Mouse (Mus musculus): ENCODE results near the gene Ctnna3. TPM values are rescaled to one million over a fixed set of nuclear protein-coding genes. Genes with fewer than 3 reads are reported as not detected.
A peak's percentile ranks its signal among the peaks of the same experiment; 100 is the strongest.

The Ctnna3 gene
- polyA plus RNA-seq, 1 experiment from 2014 or later: 1.1 TPM

DNA sequence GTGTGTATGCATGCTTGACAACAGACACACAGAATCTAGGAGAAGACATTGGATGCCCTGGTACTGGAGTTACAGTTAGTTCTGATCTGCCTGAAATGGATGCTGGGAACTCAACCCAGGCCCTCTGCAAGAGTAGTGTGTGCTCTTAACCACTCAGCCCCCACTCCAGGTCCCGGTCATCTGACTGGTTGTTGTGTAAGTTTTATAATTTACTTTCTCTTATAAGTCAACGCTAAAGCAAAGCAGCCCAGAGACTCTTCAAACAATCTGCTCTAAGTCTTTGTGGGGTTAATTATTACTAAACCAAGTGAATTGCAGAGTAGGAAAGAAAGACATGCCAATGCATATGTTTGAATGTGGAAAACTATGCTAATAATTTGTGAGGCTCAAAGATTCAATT lies 549.5 kb downstream of the Ctnna3 start:
- H3K9me3 ChIP-seq: no peaks in the 10 kb centered on the region
- ATAC-seq (replicated peaks): no peak
- H3K36me3 ChIP-seq: no peaks in the 10 kb centered on the region
- no peak overlapping the region for H3K27ac ChIP-seq (replicated peaks)
- H3K4me2 ChIP-seq (replicated peaks): no peak overlapping the region
- no peaks in the 10 kb centered on the region for H3K27me3 ChIP-seq
- H3K4me3 ChIP-seq: no peak overlapping the region
- WGBS: 88% methylated on average over 2 of the region's 2 CpGs
- H3K9ac ChIP-seq (replicated peaks): no peak overlapping the region
- H3K4me1 ChIP-seq: peaks cover 15% of the 10 kb centered on the region

DNA sequence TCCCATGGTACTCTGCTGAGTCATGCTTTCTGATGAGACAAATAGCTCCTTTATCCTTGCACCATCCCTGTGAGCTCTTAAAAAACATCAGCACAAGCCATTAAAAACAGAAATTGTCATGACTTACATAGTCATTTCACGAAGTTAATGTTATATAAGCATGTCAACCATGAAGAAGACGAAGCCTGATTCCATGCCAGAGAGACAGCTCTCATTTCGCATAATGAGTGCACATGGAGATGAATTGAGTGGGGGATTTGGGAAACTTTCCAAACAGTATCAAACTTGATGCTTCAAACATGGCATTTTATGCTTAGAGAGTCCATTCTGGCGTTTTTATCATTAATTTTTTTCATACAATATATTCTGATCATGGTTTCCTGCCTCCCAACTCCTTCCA lies 555.7 kb downstream of the Ctnna3 start:
- WGBS: 46% methylated on average over 4 of the region's 4 CpGs
- no peaks in the 10 kb centered on the region for H3K9me3 ChIP-seq
- no peaks in the 10 kb centered on the region for H3K27me3 ChIP-seq
- no peak overlapping the region for H3K27ac ChIP-seq (replicated peaks)
- H3K4me3 ChIP-seq: no peak overlapping the region
- H3K36me3 ChIP-seq: no peaks in the 10 kb centered on the region
- ATAC-seq (replicated peaks): no peak
- H3K4me2 ChIP-seq (replicated peaks): no peak overlapping the region
- H3K4me1 ChIP-seq: no peaks in the 10 kb centered on the region
- no peak overlapping the region for H3K9ac ChIP-seq (replicated peaks)

DNA sequence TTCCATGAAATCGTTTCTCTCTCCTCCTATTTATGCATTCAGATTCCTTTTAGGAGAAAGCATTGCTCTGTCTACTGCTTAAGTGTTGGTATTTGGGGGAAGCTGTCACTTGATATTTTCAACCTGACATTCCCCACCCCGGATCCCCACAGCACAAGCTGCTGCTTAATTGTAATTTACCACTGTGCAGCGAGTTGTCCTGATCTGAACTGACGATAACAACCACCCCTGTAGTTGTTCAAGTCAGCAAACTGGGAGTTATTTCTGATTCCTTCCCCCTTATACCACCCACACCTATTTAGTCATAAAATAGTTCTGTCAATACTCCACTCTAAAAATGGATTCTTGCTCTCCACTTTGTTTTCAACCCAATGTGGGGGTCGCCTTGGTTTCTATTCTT lies 564.4 kb downstream of the Ctnna3 start:
- WGBS: 89% methylated on average over 5 of the region's 5 CpGs
- no peaks in the 10 kb centered on the region for H3K27me3 ChIP-seq
- H3K36me3 ChIP-seq: no peaks in the 10 kb centered on the region
- no peaks in the 10 kb centered on the region for H3K9me3 ChIP-seq
- ATAC-seq (replicated peaks): no peak
- no peaks in the 10 kb centered on the region for H3K4me1 ChIP-seq
- no peak overlapping the region for H3K4me2 ChIP-seq (replicated peaks)
- H3K4me3 ChIP-seq: no peak overlapping the region
- no peak overlapping the region for H3K9ac ChIP-seq (replicated peaks)
- no peak overlapping the region for H3K27ac ChIP-seq (replicated peaks)

DNA sequence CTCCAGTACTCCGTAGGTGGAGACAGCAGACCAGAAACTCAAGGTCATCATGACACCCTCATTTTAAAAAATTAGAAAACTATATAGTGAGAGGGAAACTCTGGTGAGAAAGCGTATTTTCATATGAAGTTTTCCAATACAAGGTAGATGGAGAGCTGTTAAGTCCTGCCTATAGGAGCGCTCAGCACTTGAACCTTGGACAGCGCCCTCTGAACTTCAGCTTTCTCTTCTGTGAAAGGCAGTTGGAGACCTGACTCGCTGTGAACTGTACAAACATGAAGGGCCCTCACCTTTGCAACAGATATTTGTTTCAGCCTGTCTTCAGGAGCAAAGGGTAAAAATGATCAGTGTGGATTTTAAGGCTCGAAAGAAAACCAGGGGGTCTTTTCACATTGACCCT lies 571.6 kb downstream of the Ctnna3 start:
- H3K4me1 ChIP-seq: no peaks in the 10 kb centered on the region; the same call in 1 of the 2 replicates
- no peak overlapping the region for H3K4me3 ChIP-seq
- H3K27me3 ChIP-seq: no peaks in the 10 kb centered on the region
- no peak overlapping the region for H3K4me2 ChIP-seq (replicated peaks)
- H3K9me3 ChIP-seq: no peaks in the 10 kb centered on the region
- WGBS: 81% methylated on average over 6 of the region's 6 CpGs
- no peaks in the 10 kb centered on the region for H3K36me3 ChIP-seq
- no peak for ATAC-seq (replicated peaks)
- no peak overlapping the region for H3K9ac ChIP-seq (replicated peaks)
- H3K27ac ChIP-seq (replicated peaks): no peak overlapping the region

DNA sequence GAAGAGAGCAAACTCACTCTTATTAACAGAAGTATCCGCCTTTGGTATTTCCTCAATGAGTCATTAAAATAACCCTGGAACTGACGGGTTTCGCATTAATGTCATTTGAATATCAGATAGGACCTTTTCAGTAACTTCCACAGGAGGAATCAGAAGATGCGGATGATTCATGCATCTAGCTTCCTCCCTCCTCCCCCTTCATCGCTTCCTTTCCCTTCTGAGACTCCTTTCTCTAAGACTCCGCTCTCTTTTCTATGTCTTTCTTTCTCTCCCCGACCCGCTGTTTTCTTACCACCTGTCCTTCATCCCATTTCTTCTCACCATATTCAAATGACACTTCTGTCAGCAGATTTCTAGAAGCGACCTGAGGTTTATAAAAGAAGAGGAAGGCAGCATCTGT lies 572.1 kb downstream of the Ctnna3 start:
- H3K4me1 ChIP-seq: no peaks in the 10 kb centered on the region; the same call in 1 of the 2 replicates
- WGBS: 79% methylated on average over 9 of the region's 9 CpGs
- no peaks in the 10 kb centered on the region for H3K27me3 ChIP-seq
- no peak overlapping the region for H3K4me2 ChIP-seq (replicated peaks)
- H3K36me3 ChIP-seq: no peaks in the 10 kb centered on the region
- no peak for ATAC-seq (replicated peaks)
- H3K9ac ChIP-seq (replicated peaks): no peak overlapping the region
- H3K9me3 ChIP-seq: no peaks in the 10 kb centered on the region
- H3K4me3 ChIP-seq: no peak overlapping the region
- no peak overlapping the region for H3K27ac ChIP-seq (replicated peaks)

DNA sequence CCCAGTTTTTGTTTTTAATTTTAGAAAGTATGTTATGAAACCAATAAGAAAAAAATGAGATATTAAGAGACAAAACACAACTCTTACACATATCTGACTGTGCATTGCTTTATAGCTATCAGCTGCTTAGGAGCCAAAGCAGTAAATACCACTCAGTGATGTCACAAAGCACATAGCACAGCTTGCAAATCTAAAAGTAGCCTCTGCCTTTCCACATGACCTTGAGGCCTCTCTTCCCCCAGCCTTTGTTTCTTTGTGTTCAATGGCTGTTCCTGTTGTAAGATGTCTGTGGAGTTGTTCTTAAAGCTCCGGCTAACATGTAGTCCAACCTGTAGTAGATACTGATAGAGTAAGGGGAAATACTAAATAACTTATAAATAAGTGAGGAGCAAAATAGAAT lies 590.4 kb downstream of the Ctnna3 start:
- Histone ChIP-seq H3K4me3 (no peak overlapping the region), H3K9me3 (no peaks in the 10 kb centered on the region), H3K4me2 (replicated peaks) (no peak overlapping the region), H3K9ac (replicated peaks) (no peak overlapping the region), H3K27ac (replicated peaks) (no peak overlapping the region), H3K27me3 (no peaks in the 10 kb centered on the region), H3K4me1 (peaks cover 4% of the 10 kb centered on the region; the same call in 1 of the 2 replicates), H3K36me3 (no peaks in the 10 kb centered on the region)
- ATAC-seq (replicated peaks): no peak
- 91% methylated on average over 1 of the region's 1 CpGs for WGBS

DNA sequence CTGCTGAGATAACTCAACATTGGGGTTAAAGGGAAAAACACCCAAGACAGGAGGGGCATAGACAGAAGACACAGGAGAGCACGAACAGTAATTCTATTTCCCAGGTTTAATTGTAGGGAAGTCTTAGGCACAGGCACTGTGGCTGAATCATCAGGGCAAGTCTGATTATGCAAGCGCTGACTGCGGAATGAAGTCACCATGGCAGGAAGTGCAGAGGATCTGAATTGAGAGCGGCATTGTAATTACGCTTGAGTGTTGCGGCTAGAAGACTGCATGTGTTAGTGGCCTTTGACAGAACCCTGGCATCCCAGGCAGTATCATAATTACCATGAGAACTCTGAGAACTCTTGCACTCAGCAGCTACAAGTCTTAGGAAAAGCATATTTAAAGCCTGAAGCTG lies 593.4 kb downstream of the Ctnna3 start:
- H3K9ac ChIP-seq (replicated peaks): no peak overlapping the region
- no peaks in the 10 kb centered on the region for H3K9me3 ChIP-seq
- H3K4me1 ChIP-seq: peaks cover 4% of the 10 kb centered on the region; the same call in 1 of the 2 replicates
- H3K27ac ChIP-seq (replicated peaks): no peak overlapping the region
- 65% methylated on average over 6 of the region's 6 CpGs for WGBS
- no peak overlapping the region for H3K4me3 ChIP-seq
- H3K4me2 ChIP-seq (replicated peaks): no peak overlapping the region
- no peaks in the 10 kb centered on the region for H3K36me3 ChIP-seq
- ATAC-seq (replicated peaks): no peak
- no peaks in the 10 kb centered on the region for H3K27me3 ChIP-seq

DNA sequence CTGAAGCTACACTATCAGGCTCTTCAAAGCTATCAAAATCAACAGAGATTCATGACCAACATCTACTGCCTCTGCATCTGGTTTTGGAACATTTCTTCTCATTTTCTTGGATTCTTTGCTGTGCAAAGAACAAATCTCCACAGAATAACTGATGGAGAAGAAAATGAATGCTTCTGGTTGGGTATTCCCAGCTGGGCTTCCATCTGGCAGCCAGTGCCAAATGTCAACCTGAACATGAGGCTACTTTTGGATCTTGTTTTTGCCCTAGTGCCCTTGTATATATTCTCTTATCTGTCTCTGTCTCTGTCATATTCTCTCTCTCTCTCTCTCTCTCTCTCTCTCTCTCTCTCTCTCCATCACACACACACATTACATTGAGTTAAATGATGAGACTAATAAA lies 601.0 kb downstream of the Ctnna3 start:
- no peak for ATAC-seq (replicated peaks)

DNA sequence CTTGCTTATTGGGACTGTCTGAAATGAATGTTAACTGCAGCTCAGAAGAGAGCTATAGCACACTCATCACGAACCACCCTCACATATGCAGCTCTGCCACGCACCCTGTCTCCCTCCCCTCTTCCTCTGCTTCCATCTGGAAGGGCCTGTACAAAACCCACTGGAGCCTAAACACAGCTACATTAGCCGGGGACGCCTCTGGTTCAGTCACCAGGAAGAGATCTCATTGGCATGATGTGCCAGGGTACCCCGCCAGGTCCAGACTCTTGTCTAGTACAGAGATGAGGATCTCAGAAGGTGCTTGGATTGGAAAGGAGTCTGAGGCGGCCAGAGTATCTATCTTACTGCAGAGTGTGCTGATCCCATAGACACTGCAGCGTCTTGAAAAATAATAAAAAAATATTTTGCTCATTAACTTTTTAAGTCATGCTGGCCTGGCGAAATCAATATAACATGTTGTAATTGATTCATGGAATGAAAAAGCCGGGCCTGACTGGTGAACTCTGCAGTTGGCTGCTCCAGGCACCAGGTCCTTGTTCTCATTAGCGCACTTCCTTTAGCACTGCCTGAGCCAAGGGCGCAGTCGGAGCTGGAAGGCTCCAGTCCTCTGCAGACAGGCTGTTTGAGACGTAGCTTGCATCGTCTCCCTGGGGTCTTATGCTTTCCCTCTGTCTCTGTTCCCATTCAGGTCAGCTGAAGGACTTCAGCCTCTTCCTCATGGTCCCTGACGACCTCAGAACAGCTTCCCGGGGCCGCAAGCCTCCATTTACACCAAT lies 610.0 kb downstream of the Ctnna3 start:
- WGBS: 66% methylated on average over 17 of the region's 17 CpGs
- peaks cover 12% of the 10 kb centered on the region; the same call in 1 of the 2 replicates for H3K4me1 ChIP-seq
- ATAC-seq (replicated peaks): peak; percentile 58
- H3K9me3 ChIP-seq: no peaks in the 10 kb centered on the region
- no peaks in the 10 kb centered on the region for H3K27me3 ChIP-seq
- no peak overlapping the region for H3K4me3 ChIP-seq
- H3K36me3 ChIP-seq: no peaks in the 10 kb centered on the region
- H3K4me2 ChIP-seq (replicated peaks): no peak overlapping the region
- peak overlapping the region; percentile 50; the same call in 1 of the 2 replicates for H3K27ac ChIP-seq (replicated peaks)
- H3K9ac ChIP-seq (replicated peaks): no peak overlapping the region

More for the DNA sequence above, 601.0 kb downstream of the Ctnna3 start:
- Histone ChIP-seq H3K4me1 (no peaks in the 10 kb centered on the region), H3K27ac (replicated peaks) (no peak overlapping the region), H3K9ac (replicated peaks) (no peak overlapping the region), H3K36me3 (no peaks in the 10 kb centered on the region), H3K4me2 (replicated peaks) (no peak overlapping the region), H3K4me3 (no peak overlapping the region), H3K9me3 (no peaks in the 10 kb centered on the region), H3K27me3 (no peaks in the 10 kb centered on the region)

DNA sequence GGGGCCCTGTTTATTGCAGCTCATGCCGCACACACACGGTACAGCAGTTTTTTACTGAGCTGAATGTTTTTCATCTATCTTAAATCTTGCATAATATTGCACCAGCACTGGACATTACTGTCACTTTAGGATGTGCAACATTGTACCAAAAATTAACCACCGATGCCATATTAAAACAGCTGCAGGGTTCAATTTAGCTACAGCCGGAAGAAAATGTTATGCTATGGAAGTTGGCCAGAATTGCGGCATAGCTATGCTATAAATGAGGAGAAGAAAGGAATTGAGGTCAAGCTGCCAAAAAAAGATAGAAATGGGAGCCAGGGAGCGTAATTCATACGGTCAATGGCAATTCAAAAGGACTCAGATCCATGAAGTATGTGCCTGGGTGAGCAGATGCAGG lies 611.3 kb downstream of the Ctnna3 start:
- Histone ChIP-seq H3K4me2 (replicated peaks) (no peak overlapping the region), H3K27ac (replicated peaks) (no peak overlapping the region), H3K9me3 (no peaks in the 10 kb centered on the region), H3K4me1 (peaks cover 12% of the 10 kb centered on the region; the same call in 1 of the 2 replicates), H3K4me3 (no peak overlapping the region), H3K27me3 (no peaks in the 10 kb centered on the region), H3K36me3 (no peaks in the 10 kb centered on the region), H3K9ac (replicated peaks) (no peak overlapping the region)
- 74% methylated on average over 7 of the region's 7 CpGs for WGBS
- ATAC-seq (replicated peaks): no peak

DNA sequence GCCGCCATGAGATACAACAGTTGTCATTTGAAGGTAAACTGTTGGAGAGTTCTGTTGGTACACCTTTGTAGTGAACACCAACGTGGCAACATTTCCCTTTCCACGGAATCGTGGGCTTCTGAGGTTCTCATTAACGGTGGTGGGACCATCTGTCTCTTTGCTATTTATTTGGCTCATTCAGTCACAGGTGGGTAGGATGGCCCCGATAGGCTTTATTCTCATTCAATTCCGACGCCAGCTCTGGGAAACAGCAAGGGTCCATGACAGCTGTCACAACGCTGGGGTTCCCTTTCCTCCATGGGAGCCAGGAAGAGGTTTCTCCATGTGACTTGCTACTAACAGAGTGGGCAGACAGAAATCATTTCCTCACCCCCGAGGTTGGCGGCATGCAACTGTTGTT lies 612.0 kb downstream of the Ctnna3 start:
- H3K27me3 ChIP-seq: no peaks in the 10 kb centered on the region
- H3K9ac ChIP-seq (replicated peaks): no peak overlapping the region
- no peak overlapping the region for H3K27ac ChIP-seq (replicated peaks)
- H3K9me3 ChIP-seq: no peaks in the 10 kb centered on the region
- no peak overlapping the region for H3K4me2 ChIP-seq (replicated peaks)
- WGBS: 73% methylated on average over 11 of the region's 11 CpGs
- H3K4me1 ChIP-seq: peaks cover 12% of the 10 kb centered on the region; the same call in 1 of the 2 replicates
- H3K36me3 ChIP-seq: no peaks in the 10 kb centered on the region
- no peak for ATAC-seq (replicated peaks)
- H3K4me3 ChIP-seq: no peak overlapping the region

DNA sequence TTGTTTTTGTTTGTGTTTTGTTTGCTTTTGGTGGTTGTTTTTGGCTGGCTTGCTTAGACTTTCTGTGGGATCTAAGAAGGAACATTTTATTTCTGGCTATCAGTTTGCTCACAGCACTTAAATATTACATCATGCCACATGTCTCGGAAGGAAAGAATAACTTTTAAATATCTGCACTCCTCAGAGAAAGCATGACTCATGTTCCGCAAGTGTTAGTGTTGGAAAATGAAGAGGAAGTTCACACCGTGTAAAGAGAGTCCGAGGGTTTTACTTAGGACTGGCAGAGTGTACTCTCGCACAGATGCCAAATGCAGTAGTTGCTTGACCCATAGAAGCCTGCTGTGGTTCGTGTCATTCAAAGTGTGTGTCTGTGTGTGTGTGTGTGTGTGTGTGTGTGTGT lies 619.3 kb downstream of the Ctnna3 start:
- Histone ChIP-seq H3K4me3 (no peak overlapping the region), H3K36me3 (no peaks in the 10 kb centered on the region), H3K4me1 (no peaks in the 10 kb centered on the region), H3K27me3 (no peaks in the 10 kb centered on the region), H3K9me3 (no peaks in the 10 kb centered on the region), H3K4me2 (replicated peaks) (no peak overlapping the region), H3K9ac (replicated peaks) (no peak overlapping the region), H3K27ac (replicated peaks) (no peak overlapping the region)
- ATAC-seq (replicated peaks): no peak
- WGBS: 88% methylated on average over 6 of the region's 6 CpGs

DNA sequence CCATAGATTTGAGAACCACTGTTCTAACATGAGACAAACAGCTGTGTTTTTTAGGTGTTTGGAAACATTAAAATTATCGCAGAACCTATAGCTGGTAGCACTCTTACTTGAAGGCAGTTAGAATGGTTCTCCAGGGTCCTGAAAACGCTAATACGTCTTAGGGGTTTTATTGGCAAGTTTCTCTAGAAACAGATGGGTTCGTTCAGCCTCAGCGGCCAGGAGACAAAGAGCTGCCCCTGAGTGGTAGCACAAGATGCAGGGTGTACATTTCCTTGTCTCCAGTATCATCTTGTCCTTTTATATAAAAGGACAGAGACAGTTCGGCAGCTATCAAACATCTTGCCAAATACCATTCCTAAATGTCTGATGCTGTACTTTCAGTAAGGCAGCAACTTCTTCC lies 620.0 kb downstream of the Ctnna3 start:
- Histone ChIP-seq H3K4me1 (no peaks in the 10 kb centered on the region), H3K9me3 (no peaks in the 10 kb centered on the region), H3K4me3 (no peak overlapping the region), H3K9ac (replicated peaks) (no peak overlapping the region), H3K4me2 (replicated peaks) (no peak overlapping the region), H3K27ac (replicated peaks) (no peak overlapping the region), H3K27me3 (no peaks in the 10 kb centered on the region), H3K36me3 (no peaks in the 10 kb centered on the region)
- WGBS: 76% methylated on average over 6 of the region's 6 CpGs
- no peak for ATAC-seq (replicated peaks)
